Mouse (Mus musculus) adrenal gland, adult (tissue): ENCODE data around the gene Olfr108.

Experiments
- DNase-seq, 2 experiments: peaks; one replicate each; pipeline ENCODE4 v3.0.0; 2022 to 2023; ENCODE audit warnings: low spot score in 1 of 2; ENCODE audit not compliant: inconsistent age in 2 of 2

The Olfr108 gene

GRCm38 (mm10) chr17:37445180-37445579 is at the start of gene Olfr108:
Olfr108 (plus strand) TSS chr17:37445480.
- DNase-seq: no peak

GRCm38 (mm10) chr17:37398926-37399325 is 46.4 kb upstream of the Olfr108 start, which contains the start of gene Olfr107:
Olfr107 (plus strand) TSS chr17:37399226.
- no peak for DNase-seq

- DNase-seq: no peak
Measured at GRCm38 (mm10) chr17:37413380-37413779, 31.9 kb upstream of the Olfr108 start.

GRCm38 (mm10) chr17:37458616-37459015 is 13.3 kb downstream of the Olfr108 start, which contains the start of gene Olfr109:
Olfr109 (plus strand) TSS chr17:37458916.
- DNase-seq: no peak

- no peak for DNase-seq
Measured at GRCm38 (mm10) chr17:37483452-37483851, 38.2 kb downstream of the Olfr108 start, which contains the start of gene H2-M2. H2-M2 (minus strand) TSS chr17:37483552.

GRCm38 (mm10) chr17:37491930-37492518 is 46.7 kb downstream of the Olfr108 start, which contains the start of gene Olfr110:
Olfr110 (plus strand) TSS chr17:37492468.
- DNase-seq: peak in 1 of 2 experiments; percentile 20
